Mouse (Mus musculus) kidney, embryonic 16.5 days (tissue): Measurements from ENCODE around the gene Opcml. TPM values are rescaled to one million over a fixed set of nuclear protein-coding genes. Genes with fewer than 3 reads are reported as not detected.

Source experiments
- ATAC-seq: fragments of 200-750 bp; cut with Nextera tagmentation; 2 replicates; pipeline ENCODE4 v1.8.0; 2017; ENCODE audit warnings: moderate TSS enrichment; ENCODE audit not compliant: low FRiP score, low TSS enrichment
- H3K27ac ChIP-seq: fragments of 300-500 bp; sonication (generic); 2 replicates; pipeline ENCODE4 v1.5.1; 2014; ENCODE audit warnings: low read length
- H3K27me3 ChIP-seq: fragments of 300-500 bp; sonication (generic); 2 replicates; pipeline ENCODE4 v1.6.1; 2014; ENCODE audit warnings: low read length, control low read depth, mixed read lengths; ENCODE audit not compliant: insufficient read depth
- H3K36me3 ChIP-seq: fragments of 300-500 bp; sonication (generic); 2 replicates; pipeline ENCODE4 v1.6.1; 2014; ENCODE audit warnings: low read length, control low read depth, mixed read lengths; ENCODE audit not compliant: insufficient read depth
- H3K4me1 ChIP-seq: fragments of 300-500 bp; sonication (generic); 2 replicates; pipeline ENCODE4 v1.6.1; 2014; ENCODE audit warnings: low read length, control low read depth, mixed read lengths; ENCODE audit not compliant: insufficient read depth
- H3K4me2 ChIP-seq: fragments of 300-500 bp; sonication (generic); replicated peaks from 2 replicates; pipeline ENCODE4 v1.6.1; 2014; ENCODE audit warnings: low read depth, low read length
- H3K4me3 ChIP-seq: fragments of 300-500 bp; sonication (generic); 2 replicates; pipeline ENCODE4 v1.5.1; 2014; ENCODE audit warnings: mild to moderate bottlenecking, low read length
- H3K9ac ChIP-seq: fragments of 300-500 bp; sonication (generic); replicated peaks from 2 replicates; pipeline ENCODE4 v1.6.1; 2014; ENCODE audit warnings: low read length
- H3K9me3 ChIP-seq: fragments of 300-500 bp; sonication (generic); 2 replicates; pipeline ENCODE4 v1.6.1; 2016; ENCODE audit warnings: low read length, control low read depth
- WGBS: fragments of 180-500 bp; shearing (Covaris S2); extraction: QIAGEN DNeasy Blood & Tissue Kit; methylation state at CpG from one replicate; pipeline ENCODE4 v1.1.7; 2014; 5-methylcytosine and 5-hydroxymethylcytosine counted together
- polyA plus RNA-seq: library from polyadenylated mRNA; unstranded; fragments of >200 nt; fragmentation: Nextera tagmentation; extraction: Ambion mirVana; gene quantifications from 2 replicates; pipeline ENCODE4 v1.2.1, GENCODE M21; 2015

Opcml gene
- polyA plus RNA-seq, 1 experiment from 2014 or later, result 2.0 TPM

GRCm38 (mm10) chr9:28307481-28308050 is 517.0 kb downstream of the Opcml start:
- Histone ChIP-seq H3K4me1 (no peaks in the 10 kb centered on the region), H3K9me3 (no peaks in the 10 kb centered on the region), H3K9ac (no peak overlapping the region), H3K27me3 (no peaks in the 10 kb centered on the region), H3K4me3 (no peak overlapping the region), H3K4me2 (no peak overlapping the region), H3K36me3 (no peaks in the 10 kb centered on the region), H3K27ac (no peak overlapping the region)
- 80% methylated on average over 6 of the region's 6 CpGs for WGBS
- ATAC-seq, result no peak

GRCm38 (mm10) chr9:28317881-28318280 is 527.3 kb downstream of the Opcml start:
- H3K4me3 ChIP-seq, result no peak overlapping the region
- no peaks in the 10 kb centered on the region for H3K4me1 ChIP-seq
- ATAC-seq, result no peak
- H3K27ac ChIP-seq, result no peak overlapping the region
- no peaks in the 10 kb centered on the region for H3K9me3 ChIP-seq
- H3K27me3 ChIP-seq, result no peaks in the 10 kb centered on the region
- no peak overlapping the region for H3K4me2 ChIP-seq
- no peaks in the 10 kb centered on the region for H3K36me3 ChIP-seq
- no peak overlapping the region for H3K9ac ChIP-seq

GRCm38 (mm10) chr9:28319021-28319755 is 528.6 kb downstream of the Opcml start:
- 80% methylated on average over 4 of the region's 4 CpGs for WGBS
- no peak for ATAC-seq
- Histone ChIP-seq H3K4me3 (no peak overlapping the region), H3K27ac (no peak overlapping the region), H3K4me2 (no peak overlapping the region), H3K9ac (no peak overlapping the region), H3K27me3 (no peaks in the 10 kb centered on the region), H3K4me1 (no peaks in the 10 kb centered on the region), H3K9me3 (no peaks in the 10 kb centered on the region), H3K36me3 (no peaks in the 10 kb centered on the region)

- H3K9me3 ChIP-seq, result no peaks in the 10 kb centered on the region
- H3K36me3 ChIP-seq, result no peaks in the 10 kb centered on the region
- no peak overlapping the region for H3K27ac ChIP-seq
- H3K27me3 ChIP-seq, result no peaks in the 10 kb centered on the region
- no peaks in the 10 kb centered on the region for H3K4me1 ChIP-seq
- H3K4me2 ChIP-seq, result no peak overlapping the region
- ATAC-seq, result no peak
- no peak overlapping the region for H3K4me3 ChIP-seq
- no peak overlapping the region for H3K9ac ChIP-seq
- WGBS, result 68% methylated on average over 1 of the region's 1 CpGs
Measured at GRCm38 (mm10) chr9:28319802-28320201, 529.2 kb downstream of the Opcml start.

- Histone ChIP-seq H3K4me2 (no peak overlapping the region), H3K9ac (no peak overlapping the region), H3K36me3 (no peaks in the 10 kb centered on the region), H3K9me3 (no peaks in the 10 kb centered on the region), H3K27ac (no peak overlapping the region), H3K27me3 (no peaks in the 10 kb centered on the region), H3K4me1 (no peaks in the 10 kb centered on the region), H3K4me3 (no peak overlapping the region)
- 56% methylated on average over 4 of the region's 4 CpGs for WGBS
- no peak for ATAC-seq
Measured at GRCm38 (mm10) chr9:28327985-28328384, 537.4 kb downstream of the Opcml start.

- no peaks in the 10 kb centered on the region for H3K4me1 ChIP-seq
- no peak overlapping the region for H3K27ac ChIP-seq
- no peak overlapping the region for H3K4me2 ChIP-seq
- no peaks in the 10 kb centered on the region for H3K27me3 ChIP-seq
- ATAC-seq, result no peak
- 83% methylated on average over 2 of the region's 2 CpGs for WGBS
- no peak overlapping the region for H3K9ac ChIP-seq
- H3K36me3 ChIP-seq, result no peaks in the 10 kb centered on the region
- H3K4me3 ChIP-seq, result no peak overlapping the region
- no peaks in the 10 kb centered on the region for H3K9me3 ChIP-seq
Measured at GRCm38 (mm10) chr9:28328434-28328833, 537.9 kb downstream of the Opcml start.

- Histone ChIP-seq H3K27ac (no peak overlapping the region), H3K27me3 (no peaks in the 10 kb centered on the region), H3K36me3 (no peaks in the 10 kb centered on the region), H3K9me3 (no peaks in the 10 kb centered on the region), H3K4me2 (no peak overlapping the region), H3K9ac (no peak overlapping the region), H3K4me1 (no peaks in the 10 kb centered on the region), H3K4me3 (no peak overlapping the region)
- ATAC-seq, result no peak
Measured at GRCm38 (mm10) chr9:28329477-28329876, 538.9 kb downstream of the Opcml start.

- H3K4me2 ChIP-seq, result peak overlapping the region; percentile 46
- H3K9ac ChIP-seq, result no peak overlapping the region; the same call in 1 of the 2 replicates
- no peaks in the 10 kb centered on the region for H3K36me3 ChIP-seq
- no peak overlapping the region for H3K27ac ChIP-seq
- no peaks in the 10 kb centered on the region for H3K27me3 ChIP-seq
- WGBS, result 25% methylated on average over 10 of the region's 10 CpGs
- peak overlapping the region; percentile 29 for H3K4me3 ChIP-seq
- no peaks in the 10 kb centered on the region for H3K9me3 ChIP-seq
- H3K4me1 ChIP-seq, result no peaks in the 10 kb centered on the region; the same call in 1 of the 2 replicates
- ATAC-seq, result peak; percentile 67; the same call in 1 of the 2 replicates
Measured at GRCm38 (mm10) chr9:28336511-28337208, 546.1 kb downstream of the Opcml start.

- no peaks in the 10 kb centered on the region; the same call in 1 of the 2 replicates for H3K4me1 ChIP-seq
- H3K4me2 ChIP-seq, result no peak overlapping the region
- H3K9me3 ChIP-seq, result no peaks in the 10 kb centered on the region
- ATAC-seq, result no peak
- no peak overlapping the region for H3K4me3 ChIP-seq
- H3K27me3 ChIP-seq, result no peaks in the 10 kb centered on the region
- H3K9ac ChIP-seq, result no peak overlapping the region
- no peak overlapping the region for H3K27ac ChIP-seq
- H3K36me3 ChIP-seq, result no peaks in the 10 kb centered on the region
- 72% methylated on average over 2 of the region's 2 CpGs for WGBS
Measured at GRCm38 (mm10) chr9:28337837-28338236, 547.3 kb downstream of the Opcml start.

GRCm38 (mm10) chr9:28354978-28355377 is 564.4 kb downstream of the Opcml start:
- H3K9ac ChIP-seq, result no peak overlapping the region
- H3K27ac ChIP-seq, result no peak overlapping the region
- no peaks in the 10 kb centered on the region for H3K27me3 ChIP-seq
- no peaks in the 10 kb centered on the region for H3K4me1 ChIP-seq
- H3K4me2 ChIP-seq, result no peak overlapping the region
- no peak overlapping the region for H3K4me3 ChIP-seq
- no peaks in the 10 kb centered on the region for H3K9me3 ChIP-seq
- no peak for ATAC-seq
- H3K36me3 ChIP-seq, result no peaks in the 10 kb centered on the region
